Mouse (Mus musculus) fat pad, adult 2 months (tissue): ENCODE data around the gene Zfp72.
A peak's percentile ranks its signal among the peaks of the same experiment; 100 is the strongest.

Experiments
- DNase-seq: peaks from one replicate; pipeline ENCODE4 v3.0.0-alpha.2; 2011; ENCODE audit warnings: low read depth, low spot score; ENCODE audit errors: extremely low read depth

The Zfp72 gene

GRCm38 (mm10) chr13:74390371-74390990, at the start of gene Zfp72:
TSS of gene Zfp72 (minus strand) at chr13:74390836.
- DNase-seq: peak; percentile 25

- DNase-seq: no peak
Observed at GRCm38 (mm10) chr13:74439895-74440294, 49.3 kb upstream of the Zfp72 start.

- no peak for DNase-seq
Observed at GRCm38 (mm10) chr13:74399298-74399839, 8.7 kb upstream of the Zfp72 start, which contains the start of gene Ftl1-ps1. TSS of gene Ftl1-ps1 (plus strand) at chr13:74399694.

GRCm38 (mm10) chr13:74391156-74391555, 520 bp upstream of the Zfp72 start:
- no peak for DNase-seq

GRCm38 (mm10) chr13:74389730-74390129, 906 bp downstream of the Zfp72 start:
- no peak for DNase-seq

GRCm38 (mm10) chr13:74382289-74382688, 8.3 kb downstream of the Zfp72 start:
- no peak for DNase-seq

- DNase-seq: no peak
Observed at GRCm38 (mm10) chr13:74381533-74382276, 8.9 kb downstream of the Zfp72 start.

- no peak for DNase-seq
Observed at GRCm38 (mm10) chr13:74363859-74364235, 26.8 kb downstream of the Zfp72 start, which contains the start of gene Lrrc14b. TSS of gene Lrrc14b (minus strand) at chr13:74364005.

GRCm38 (mm10) chr13:74363176-74363858, 27.3 kb downstream of the Zfp72 start:
- no peak for DNase-seq

GRCm38 (mm10) chr13:74362218-74362617, 28.4 kb downstream of the Zfp72 start:
- DNase-seq: no peak

- DNase-seq: no peak
Observed at GRCm38 (mm10) chr13:74356491-74356890, 34.1 kb downstream of the Zfp72 start.

- no peak for DNase-seq
Observed at GRCm38 (mm10) chr13:74350435-74350906, 40.2 kb downstream of the Zfp72 start.

GRCm38 (mm10) chr13:74349566-74350434, 40.8 kb downstream of the Zfp72 start, which contains the start of the genes Sdha and Ccdc127:
TSS of gene Sdha (minus strand) at chr13:74350280.
TSS of gene Ccdc127 (plus strand) at chr13:74350309.
- no peak for DNase-seq

- DNase-seq: no peak
Observed at GRCm38 (mm10) chr13:74341036-74341435, 49.6 kb downstream of the Zfp72 start.

GRCm38 (mm10) chr13:74329321-74329720, 61.3 kb downstream of the Zfp72 start:
- DNase-seq: no peak
